Mouse (Mus musculus): ENCODE data around the gene Ssh1.

DNA sequence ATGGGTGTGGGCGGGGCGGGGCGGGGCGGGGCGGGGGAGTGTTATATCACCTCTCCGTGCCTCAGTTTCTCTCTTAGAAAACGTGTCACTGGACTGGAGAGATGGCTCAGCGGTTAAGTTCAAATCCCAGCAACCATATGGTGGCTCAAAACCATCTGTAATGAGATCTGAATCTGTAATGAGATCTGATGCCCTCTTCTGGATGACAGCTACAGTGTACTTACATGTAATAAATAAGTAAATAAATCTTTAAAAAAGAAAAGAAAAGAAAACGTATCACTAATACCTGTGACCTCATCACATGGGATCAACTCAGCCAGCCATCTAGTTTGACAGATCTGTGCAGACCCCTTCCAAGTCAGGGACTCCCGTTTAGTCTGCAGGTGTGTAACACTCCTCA lies 64.2 kb downstream of the Ssh1 start:
- TF ChIP-seq FLI1 (IDR thresholded peaks at IDR 0.05; ENCODE audit: low read length): no peak
- no peak for TF ChIP-seq GATA1 (IDR thresholded peaks at IDR 0.05; ENCODE audit: borderline replicate concordance, low read length)

Data from megakaryocyte, embryonic 14.5 days (primary cell).